Mouse (Mus musculus) ES-E14 (cell line): ENCODE data around the gene Dennd6b. TPM values are rescaled to one million over a fixed set of nuclear protein-coding genes. Genes with fewer than 3 reads are reported as not detected.

Experiments
- DNase-seq: peaks from one replicate; pipeline ENCODE4 v3.0.0-alpha.2; 2013; ENCODE audit warnings: low read depth, low spot score
- H3K27ac ChIP-seq: 2 replicates; pipeline ENCODE4 v1.5.1; 2012; ENCODE audit warnings: low read depth, mild to moderate bottlenecking, low read length, moderate library complexity, mixed read lengths; ENCODE audit not compliant: poor library complexity, insufficient read depth, severe bottlenecking
- H3K36me3 ChIP-seq: 2 replicates; pipeline ENCODE4 v1.6.1; 2012; ENCODE audit warnings: mild to moderate bottlenecking, low read length, moderate library complexity, mixed read lengths; ENCODE audit not compliant: control insufficient read depth, poor library complexity, insufficient read depth, severe bottlenecking
- H3K4me1 ChIP-seq, 2 experiments: fragments of 150-350 bp in 1 of 2; sonication (generic) in 1 of 2; 2 replicates each; pipeline ENCODE4 v1.6.1; 2012; ENCODE audit warnings: low read length in 2 of 2, mild to moderate bottlenecking in 1 of 2, mixed read lengths in 1 of 2; ENCODE audit not compliant: control insufficient read depth in 2 of 2, insufficient read depth in 2 of 2, poor library complexity in 1 of 2
- H3K4me3 ChIP-seq, 2 experiments: fragments of 150-350 bp in 1 of 2; sonication (generic) in 1 of 2; 2 replicates each; pipeline ENCODE4 v1.5.1; 2012; ENCODE audit warnings: low read length in 2 of 2, low read depth in 1 of 2, mild to moderate bottlenecking in 1 of 2, mixed read lengths in 1 of 2; ENCODE audit not compliant: insufficient read depth in 1 of 2, poor library complexity in 1 of 2, severe bottlenecking in 1 of 2
- H3K9ac ChIP-seq: 2 replicates; pipeline ENCODE4 v1.6.1; 2012; ENCODE audit warnings: low read depth, mild to moderate bottlenecking, low read length, mixed read lengths; ENCODE audit not compliant: poor library complexity, insufficient read depth, severe bottlenecking
- H3K9me3 ChIP-seq: fragments of 150-350 bp; sonication (generic); 2 replicates; pipeline ENCODE4 v1.6.1; 2012; ENCODE audit warnings: low read depth, mild to moderate bottlenecking, low read length; ENCODE audit not compliant: control insufficient read depth, insufficient read depth
- CHD2 ChIP-seq: IDR thresholded peaks from 2 replicates; pipeline ENCODE4 v1.6.1; 2014; ENCODE audit warnings: mild to moderate bottlenecking, low read depth, low read length, inconsistent platforms
- HCFC1 ChIP-seq: IDR thresholded peaks from 2 replicates; pipeline ENCODE4 v1.6.1; 2012; ENCODE audit warnings: low read length, inconsistent platforms, borderline replicate concordance; ENCODE audit not compliant: insufficient read depth
- MAFK ChIP-seq: IDR thresholded peaks from 2 replicates; pipeline ENCODE4 v1.6.1; 2014; ENCODE audit warnings: mild to moderate bottlenecking, low read depth, low read length, inconsistent platforms; ENCODE audit not compliant: insufficient read depth
- ZC3H11A ChIP-seq: IDR thresholded peaks from 2 replicates; pipeline ENCODE4 v1.6.1; 2012; ENCODE audit warnings: low read depth, mild to moderate bottlenecking, inconsistent platforms, low read length, borderline replicate concordance
- ZNF384 ChIP-seq: IDR thresholded peaks from 2 replicates; pipeline ENCODE4 v1.6.1; 2012; ENCODE audit warnings: low read depth, low read length, inconsistent platforms
- in situ Hi-C, 2 experiments: fragments of 600-800 bp; cut with MboI; formaldehyde crosslinking; loops; one replicate each; pipeline ENCODE4 v1.15.1; 2025; ENCODE audit warnings: low sequenced_read_pairs in 2 of 2, inconsistent platforms in 1 of 2; ENCODE audit not compliant: unreplicated experiment in 2 of 2
- total RNA-seq: library from RNA; depleted of rRNA; stranded (reverse); fragments of 300-350 nt; gene quantifications from 2 replicates; pipeline ENCODE4 v1.2.3, GENCODE M21; 2012

The Dennd6b gene
- total RNA-seq, 1 experiment = 14.4 TPM

- Histone ChIP-seq H3K9me3 (no peaks in the 10 kb centered on the region), H3K4me3 (peak overlapping the region; percentile 95; a peak in 3 of 4 replicates), H3K9ac (peak overlapping the region; percentile 29; the same call in 1 of the 2 replicates), H3K4me1 (no peaks in the 10 kb centered on the region; a peak in 1 of 4 replicates), H3K36me3 (peaks cover 4% of the 10 kb centered on the region; the same call in 1 of the 2 replicates), H3K27ac (no peak overlapping the region)
- no peak for DNase-seq
- in situ Hi-C loops = no loop called here
- TF ChIP-seq MAFK = no peak
- TF ChIP-seq ZNF384 = no peak
- TF ChIP-seq CHD2 = no peak
Measured at GRCm38 (mm10) chr15:89197056-89197455, 760 bp upstream of the Dennd6b start.

- H3K4me1 ChIP-seq = no peaks in the 10 kb centered on the region; a peak in 1 of 4 replicates
- in situ Hi-C loops = no loop called here
- peak overlapping the region; percentile 86 for H3K27ac ChIP-seq
- H3K9me3 ChIP-seq = no peaks in the 10 kb centered on the region
- H3K9ac ChIP-seq = peak overlapping the region; percentile 95
- H3K36me3 ChIP-seq = peaks cover 5% of the 10 kb centered on the region; the same call in 1 of the 2 replicates
- TF ChIP-seq CHD2 = no peak
- TF ChIP-seq ZNF384 = no peak
- no peak for TF ChIP-seq ZC3H11A
- TF ChIP-seq MAFK = no peak
- no peak for TF ChIP-seq HCFC1
- peak overlapping the region; percentile 95 for H3K4me3 ChIP-seq
- DNase-seq = peak; percentile 83
Measured at GRCm38 (mm10) chr15:89195690-89196312, 495 bp downstream of the Dennd6b start.

GRCm38 (mm10) chr15:89195261-89195681, 1.0 kb downstream of the Dennd6b start:
- no peaks in the 10 kb centered on the region; a peak in 1 of 4 replicates for H3K4me1 ChIP-seq
- no peaks in the 10 kb centered on the region for H3K9me3 ChIP-seq
- H3K36me3 ChIP-seq = peaks cover 7% of the 10 kb centered on the region; the same call in 1 of the 2 replicates
- no peak overlapping the region; the same call in 1 of the 2 replicates for H3K27ac ChIP-seq
- in situ Hi-C loops = no loop called here
- no peak for TF ChIP-seq ZNF384
- no peak for TF ChIP-seq HCFC1
- no peak for TF ChIP-seq CHD2
- TF ChIP-seq MAFK = no peak
- TF ChIP-seq ZC3H11A = no peak
- DNase-seq = no peak
- no peak overlapping the region for H3K9ac ChIP-seq
- H3K4me3 ChIP-seq = peak overlapping the region; percentile 95

- peaks cover 2 to 28% of the 10 kb centered on the region in 2 experiments; a peak in 3 of 4 replicates for H3K4me1 ChIP-seq
- H3K4me3 ChIP-seq = no peak overlapping the region
- DNase-seq = no peak
- no peak overlapping the region for H3K9ac ChIP-seq
- H3K36me3 ChIP-seq = peaks cover 6% of the 10 kb centered on the region; the same call in 1 of the 2 replicates
- H3K9me3 ChIP-seq = no peaks in the 10 kb centered on the region
- TF ChIP-seq MAFK (no peak), ZC3H11A (no peak), HCFC1 (no peak), CHD2 (no peak), ZNF384 (no peak)
- in situ Hi-C loops = no loop called here
- H3K27ac ChIP-seq = no peak overlapping the region
Measured at GRCm38 (mm10) chr15:89184937-89185227, 11.4 kb downstream of the Dennd6b start.
